Mouse (Mus musculus): ENCODE results near the gene Cfl2. TPM values are rescaled to one million over a fixed set of nuclear protein-coding genes. Genes with fewer than 3 reads are reported as not detected.

The Cfl2 gene
- 33.8 TPM for polyA plus RNA-seq (2017; shearing (Covaris generic))

DNA sequence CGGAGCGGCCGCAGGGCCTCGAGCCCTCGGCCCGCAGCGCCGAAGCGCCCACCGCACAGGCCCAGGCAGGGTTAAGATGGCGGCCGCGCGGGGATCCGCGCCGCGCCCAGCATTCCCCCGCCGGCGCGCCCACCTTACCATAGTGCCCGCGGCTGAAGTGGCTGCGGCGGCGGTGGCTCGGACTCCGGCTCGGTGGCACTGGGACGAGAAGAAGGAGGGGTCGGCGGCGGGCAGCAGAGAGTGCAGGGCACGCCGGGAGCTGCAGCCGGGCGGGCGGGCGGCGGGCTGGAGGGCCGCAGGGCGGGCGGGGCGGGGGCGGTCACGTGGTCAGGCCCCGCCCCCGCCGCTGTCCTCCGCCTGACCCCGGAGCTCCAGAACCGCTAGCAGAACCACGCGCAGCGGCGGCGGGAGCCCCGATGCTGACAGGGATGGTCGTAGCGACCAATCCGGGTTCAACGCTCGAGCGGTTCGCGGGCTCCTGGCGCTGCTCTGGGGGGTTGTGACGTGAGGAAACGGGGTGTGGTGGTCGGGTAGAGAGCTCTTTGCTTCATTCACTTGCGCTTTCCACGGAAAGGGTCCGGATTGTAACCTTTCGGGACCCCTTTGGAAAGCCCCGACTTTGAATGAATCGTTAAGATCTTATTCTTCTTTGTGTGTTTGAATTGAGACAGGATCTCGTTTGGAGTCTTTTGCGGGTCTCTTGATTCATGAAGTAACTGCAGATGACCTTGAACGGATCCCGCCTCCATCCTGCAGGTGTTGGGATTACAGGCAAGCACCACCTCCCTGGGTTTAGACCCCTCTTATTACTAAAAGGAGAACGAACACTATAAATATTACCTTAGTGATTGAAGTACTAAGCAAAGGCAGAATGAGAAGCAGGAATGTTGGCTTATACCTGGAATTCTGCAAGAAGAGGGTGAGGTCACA, at the start of gene Cfl2:
Cfl2 (minus strand) TSS at position 272 of the 930 bp plus-strand sequence.

Other genes starting within 250 kb of the Cfl2 start
- 220 TPM for gene Sptssa, start 206.3 kb downstream of the Cfl2 start, polyA plus RNA-seq (2017; shearing (Covaris generic))
- gene Eapp, start 167.0 kb downstream of the Cfl2 start, polyA plus RNA-seq (2017; shearing (Covaris generic)): 103 TPM
- 129 TPM for gene Snx6, start 67.2 kb downstream of the Cfl2 start, polyA plus RNA-seq (2017; shearing (Covaris generic))
- not detected for gene Gm20403, start 123.7 kb upstream of the Cfl2 start, polyA plus RNA-seq (2017; shearing (Covaris generic))
- gene Baz1a, start 151.5 kb upstream of the Cfl2 start, polyA plus RNA-seq (2017; shearing (Covaris generic)): 19.1 TPM
- 22.9 TPM for gene 2700097O09Rik, start 217.2 kb upstream of the Cfl2 start, polyA plus RNA-seq (2017; shearing (Covaris generic))
- gene Srp54a, start 217.4 kb upstream of the Cfl2 start, polyA plus RNA-seq (2017; shearing (Covaris generic)): 176 TPM

All from inflammation-experienced regulatory T-cells, adult 16 weeks (primary cell).